Mouse (Mus musculus) right cerebral cortex, postnatal 36 days (tissue): Measurements from ENCODE around the gene Lin52.

Source experiments
- DNase-seq, 2 experiments: peaks; one replicate each; pipeline ENCODE4 v3.0.0; 2022; ENCODE audit warnings: low spot score in 2 of 2, mixed read lengths in 1 of 2

The Lin52 gene

GRCm38 (mm10) chr12:84450718-84451646, at the start of gene Lin52, which contains the start of gene Aldh6a1:
Lin52 (plus strand) TSS chr12:84451422.
Aldh6a1 (minus strand) TSS chr12:84451004.
- DNase-seq, result peak; percentile 98 to 99

GRCm38 (mm10) chr12:84402923-84403322, 48.3 kb upstream of the Lin52 start:
- DNase-seq, result no peak

- DNase-seq, result no peak
Measured at GRCm38 (mm10) chr12:84404541-84404940, 46.7 kb upstream of the Lin52 start.

- no peak for DNase-seq
Measured at GRCm38 (mm10) chr12:84407259-84407658, 44.0 kb upstream of the Lin52 start.

GRCm38 (mm10) chr12:84407874-84408818, 43.1 kb upstream of the Lin52 start:
- peak; percentile 8 to 25 for DNase-seq

- DNase-seq, result peak; percentile 85 to 87
Measured at GRCm38 (mm10) chr12:84408819-84409507, 42.3 kb upstream of the Lin52 start, which contains the start of the genes Entpd5 and Bbof1. Entpd5 (minus strand) TSS chr12:84409029. Bbof1 (plus strand) TSS chr12:84409071.

- DNase-seq, result peak; percentile 74 to 79
Measured at GRCm38 (mm10) chr12:84416834-84417604, 34.2 kb upstream of the Lin52 start, which contains the start of gene Rnf113a2. Rnf113a2 (plus strand) TSS chr12:84417196.

GRCm38 (mm10) chr12:84417605-84417922, 33.7 kb upstream of the Lin52 start:
- no peak for DNase-seq

- no peak for DNase-seq
Measured at GRCm38 (mm10) chr12:84423990-84424389, 27.2 kb upstream of the Lin52 start.

GRCm38 (mm10) chr12:84429825-84430224, 21.4 kb upstream of the Lin52 start:
- no peak for DNase-seq

GRCm38 (mm10) chr12:84438697-84439096, 12.5 kb upstream of the Lin52 start:
- DNase-seq, result no peak

GRCm38 (mm10) chr12:84442526-84442925, 8.7 kb upstream of the Lin52 start:
- DNase-seq, result no peak

GRCm38 (mm10) chr12:84447386-84447785, 3.8 kb upstream of the Lin52 start:
- DNase-seq, result no peak

GRCm38 (mm10) chr12:84448181-84448580, 3.0 kb upstream of the Lin52 start:
- DNase-seq, result no peak

- no peak for DNase-seq
Measured at GRCm38 (mm10) chr12:84449887-84450286, 1.3 kb upstream of the Lin52 start.

- DNase-seq, result peak in 1 of 2 experiments; percentile 30
Measured at GRCm38 (mm10) chr12:84450351-84450717, 888 bp upstream of the Lin52 start.

- no peak for DNase-seq
Measured at GRCm38 (mm10) chr12:84451801-84452200, 579 bp downstream of the Lin52 start.

- DNase-seq, result no peak
Measured at GRCm38 (mm10) chr12:84456911-84457310, 5.7 kb downstream of the Lin52 start.

GRCm38 (mm10) chr12:84459845-84460244, 8.6 kb downstream of the Lin52 start:
- no peak for DNase-seq

GRCm38 (mm10) chr12:84461416-84461815, 10.2 kb downstream of the Lin52 start:
- DNase-seq, result no peak

GRCm38 (mm10) chr12:84462856-84463255, 11.6 kb downstream of the Lin52 start:
- DNase-seq, result no peak
